Mouse (Mus musculus) forebrain, postnatal 0 days (tissue): Measurements from ENCODE around the gene Lyrm7. TPM values are rescaled to one million over a fixed set of nuclear protein-coding genes. Genes with fewer than 3 reads are reported as not detected.

Source experiments
- ATAC-seq: fragments of 200-750 bp; cut with Nextera tagmentation; 2 replicates; pipeline ENCODE4 v1.8.0; 2017; ENCODE audit warnings: mild to moderate bottlenecking, moderate library complexity
- DNase-seq: peaks from one replicate; pipeline ENCODE4 v3.0.0-alpha.2; 2015
- H3K27ac ChIP-seq: fragments of 300-500 bp; sonication (generic); 2 replicates; pipeline ENCODE4 v1.5.1; 2014; ENCODE audit warnings: low read depth, mild to moderate bottlenecking, antibody characterized with exemption, low read length, moderate library complexity, mixed read lengths
- H3K27me3 ChIP-seq: fragments of 300-500 bp; sonication (generic); 2 replicates; pipeline ENCODE4 v1.6.1; 2014; ENCODE audit warnings: mild to moderate bottlenecking, low read length, mixed read lengths; ENCODE audit not compliant: insufficient read depth
- H3K36me3 ChIP-seq: fragments of 300-500 bp; sonication (generic); 2 replicates; pipeline ENCODE4 v1.6.1; 2014; ENCODE audit warnings: mild to moderate bottlenecking, moderate library complexity; ENCODE audit not compliant: insufficient read depth
- H3K4me1 ChIP-seq: fragments of 300-500 bp; sonication (generic); 2 replicates; pipeline ENCODE4 v1.6.1; 2014; ENCODE audit warnings: antibody characterized with exemption; ENCODE audit not compliant: insufficient read depth
- H3K4me2 ChIP-seq: fragments of 300-500 bp; sonication (generic); 2 replicates; pipeline ENCODE4 v1.6.1; 2014; ENCODE audit warnings: low read depth, mild to moderate bottlenecking, moderate library complexity
- H3K4me3 ChIP-seq: fragments of 300-500 bp; sonication (generic); 2 replicates; pipeline ENCODE4 v1.5.1; 2014; ENCODE audit warnings: low read depth, low read length, mixed read lengths
- H3K9ac ChIP-seq: fragments of 300-500 bp; sonication (generic); 2 replicates; pipeline ENCODE4 v1.6.1; 2014; ENCODE audit warnings: mild to moderate bottlenecking
- H3K9me3 ChIP-seq: fragments of 300-500 bp; sonication (generic); 2 replicates; pipeline ENCODE4 v1.6.1; 2016; ENCODE audit warnings: low read length
- CTCF ChIP-seq: sonication (generic); IDR thresholded peaks from 2 replicates; pipeline ENCODE4 v1.5.1; 2016; ENCODE audit warnings: antibody characterized with exemption, control low read depth, low read depth
- WGBS: fragments of 180-500 bp; shearing (Covaris S2); extraction: QIAGEN DNeasy Blood & Tissue Kit; methylation state at CpG from one replicate; pipeline ENCODE4 v1.1.7; 2014; 5-methylcytosine and 5-hydroxymethylcytosine counted together
- polyA plus RNA-seq: library from polyadenylated mRNA; unstranded; fragments of >200 nt; fragmentation: Nextera tagmentation; extraction: Ambion mirVana; gene quantifications from 2 replicates; pipeline ENCODE4 v1.2.1, GENCODE M21; 2015
- total RNA-seq: library from RNA; depleted of rRNA; stranded (reverse); fragments of >200 nt; gene quantifications from 2 replicates; pipeline ENCODE4 v1.2.3, GENCODE M21; 2014

The Lyrm7 gene
- total and polyA plus RNA-seq, 2 experiments from 2014 or later, result 4.0 to 11.3 TPM

DNA sequence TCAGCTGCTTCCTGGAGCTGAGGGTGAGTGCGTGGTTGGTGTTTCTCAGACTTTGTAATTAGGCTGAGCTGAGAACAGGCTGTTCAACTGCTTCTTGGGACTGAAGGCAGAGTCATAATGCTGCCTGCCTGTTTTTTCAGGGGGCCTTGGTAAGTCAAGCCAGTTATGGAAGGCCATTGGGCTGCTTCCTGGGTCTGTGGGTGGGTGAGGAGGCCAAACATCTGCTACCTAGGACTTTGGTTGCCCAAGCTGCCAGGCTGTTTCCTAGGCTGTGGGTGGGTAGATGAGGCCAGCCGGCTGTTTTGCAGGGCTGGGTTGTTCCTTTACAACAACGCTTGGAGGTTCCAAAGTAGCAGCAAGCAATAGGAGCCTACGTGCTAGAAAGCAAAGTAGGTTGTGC, 26.9 kb downstream of the Lyrm7 start:
- no peak for TF ChIP-seq CTCF
- DNase-seq (no peak), ATAC-seq (no peak)
- no peaks in the 10 kb centered on the region for H3K27me3 ChIP-seq
- H3K4me3 ChIP-seq, result no peak overlapping the region
- H3K4me2 ChIP-seq, result no peak overlapping the region
- 85% methylated on average over 4 of the region's 4 CpGs for WGBS
- no peaks in the 10 kb centered on the region for H3K9me3 ChIP-seq
- no peaks in the 10 kb centered on the region for H3K4me1 ChIP-seq
- H3K36me3 ChIP-seq, result no peaks in the 10 kb centered on the region
- no peak overlapping the region for H3K27ac ChIP-seq
- no peak overlapping the region for H3K9ac ChIP-seq

DNA sequence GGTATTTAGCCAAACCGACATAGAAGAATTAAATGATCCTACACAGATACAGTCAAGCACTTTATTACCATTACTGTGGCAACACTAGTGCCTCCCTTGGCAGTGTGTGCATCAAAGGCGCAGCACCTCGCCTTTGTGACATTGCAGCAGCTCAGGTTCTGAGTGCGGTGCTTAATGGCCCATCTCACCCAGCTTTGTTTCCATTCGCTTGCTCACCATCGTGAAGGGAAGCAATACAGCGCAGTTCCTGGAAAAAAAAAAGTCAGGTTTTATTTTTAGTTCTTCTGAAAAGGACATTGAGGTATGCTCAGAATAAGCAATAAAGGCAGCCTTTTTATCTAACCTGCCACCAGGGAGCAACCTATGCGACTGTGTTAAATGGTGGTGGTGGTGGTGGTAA, 33.9 kb downstream of the Lyrm7 start:
- ATAC-seq (no peak), DNase-seq (no peak)
- H3K27ac ChIP-seq, result no peak overlapping the region
- H3K9ac ChIP-seq, result no peak overlapping the region
- H3K4me3 ChIP-seq, result no peak overlapping the region
- WGBS, result 77% methylated on average over 8 of the region's 8 CpGs
- no peak overlapping the region for H3K4me2 ChIP-seq
- no peaks in the 10 kb centered on the region for H3K36me3 ChIP-seq
- no peaks in the 10 kb centered on the region for H3K9me3 ChIP-seq
- no peaks in the 10 kb centered on the region for H3K27me3 ChIP-seq
- TF ChIP-seq CTCF, result no peak
- no peaks in the 10 kb centered on the region for H3K4me1 ChIP-seq

DNA sequence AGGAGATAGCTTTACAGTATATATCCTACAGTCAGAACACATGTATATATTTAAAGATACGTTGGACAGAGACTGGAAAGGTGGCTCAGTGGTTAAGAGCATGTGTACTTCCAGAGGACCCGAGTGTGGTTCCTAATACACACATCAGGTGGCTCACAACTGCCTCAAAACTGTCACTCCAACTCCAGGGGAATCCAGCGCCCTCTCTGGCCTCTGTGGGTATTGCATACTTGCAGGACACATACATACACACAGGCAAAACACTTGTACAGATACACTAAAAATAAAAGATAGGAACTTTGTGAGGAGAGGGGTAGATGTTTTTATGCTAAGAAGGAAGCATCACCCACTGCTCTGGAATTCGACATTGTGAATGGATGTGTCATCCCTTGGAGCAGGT, 34.9 kb downstream of the Lyrm7 start:
- TF ChIP-seq CTCF, result 0 out of 2 replicates have a peak, but pooled peaks have one; percentile 12
- Histone ChIP-seq H3K4me3 (no peak overlapping the region), H3K9me3 (no peaks in the 10 kb centered on the region), H3K4me1 (no peaks in the 10 kb centered on the region), H3K4me2 (no peak overlapping the region), H3K9ac (no peak overlapping the region), H3K36me3 (no peaks in the 10 kb centered on the region), H3K27me3 (no peaks in the 10 kb centered on the region), H3K27ac (no peak overlapping the region)
- ATAC-seq (no peak), DNase-seq (no peak)
- 83% methylated on average over 4 of the region's 4 CpGs for WGBS

DNA sequence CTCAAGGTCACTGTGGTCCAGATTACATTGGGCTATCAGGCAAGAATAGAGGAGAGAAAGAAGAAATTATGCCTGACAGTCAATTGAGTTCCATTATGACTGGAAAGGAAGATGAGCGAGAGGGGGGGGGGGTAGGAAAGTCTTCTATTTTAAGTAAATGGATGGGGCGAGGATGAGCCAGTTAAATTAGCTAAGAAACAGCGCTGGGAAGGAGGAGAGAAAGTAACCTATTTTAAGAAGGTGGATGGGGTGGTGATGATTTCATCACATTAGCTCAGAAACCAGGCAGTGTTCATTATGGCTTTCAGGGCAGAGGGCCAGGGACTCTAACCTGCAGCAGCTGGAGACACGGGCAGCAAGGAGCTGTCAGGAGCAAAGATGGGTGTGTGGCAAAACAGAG, 37.2 kb downstream of the Lyrm7 start:
- Histone ChIP-seq H3K27me3 (no peaks in the 10 kb centered on the region), H3K9ac (no peak overlapping the region), H3K36me3 (no peaks in the 10 kb centered on the region), H3K4me3 (no peak overlapping the region), H3K4me2 (no peak overlapping the region), H3K4me1 (no peaks in the 10 kb centered on the region), H3K27ac (0 out of 2 replicates have a peak overlapping the region, but pooled peaks have one; percentile 29), H3K9me3 (no peaks in the 10 kb centered on the region)
- 69% methylated on average over 4 of the region's 4 CpGs for WGBS
- DNase-seq (no peak), ATAC-seq (peak; percentile 36; the same call in 1 of the 2 replicates)
- TF ChIP-seq CTCF, result no peak

DNA sequence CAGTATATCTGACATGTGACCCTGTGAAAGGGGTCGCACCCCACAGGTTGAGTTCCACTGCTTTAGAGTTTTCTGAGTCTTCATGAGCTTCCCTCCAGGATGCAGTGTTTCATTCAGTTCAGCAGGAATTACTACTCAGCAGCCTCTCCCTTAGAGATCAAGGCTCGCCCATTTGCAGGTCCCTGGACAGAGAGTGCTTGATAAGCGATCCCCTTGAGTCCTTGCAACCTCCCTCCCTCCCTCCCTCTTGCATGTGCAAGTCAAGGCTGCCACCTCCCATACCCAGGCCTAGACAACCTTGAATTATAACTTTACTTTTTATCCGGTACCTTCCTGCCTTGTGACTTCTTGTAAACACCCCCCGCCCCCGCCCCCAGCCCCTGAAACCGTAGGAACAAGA, 41.2 kb downstream of the Lyrm7 start:
- Histone ChIP-seq H3K4me1 (no peaks in the 10 kb centered on the region), H3K9me3 (no peaks in the 10 kb centered on the region), H3K27ac (no peak overlapping the region), H3K4me3 (no peak overlapping the region), H3K4me2 (no peak overlapping the region), H3K9ac (no peak overlapping the region), H3K27me3 (no peaks in the 10 kb centered on the region), H3K36me3 (no peaks in the 10 kb centered on the region)
- 66% methylated on average over 7 of the region's 7 CpGs for WGBS
- TF ChIP-seq CTCF, result no peak
- no peak for ATAC-seq
- no peak for DNase-seq

DNA sequence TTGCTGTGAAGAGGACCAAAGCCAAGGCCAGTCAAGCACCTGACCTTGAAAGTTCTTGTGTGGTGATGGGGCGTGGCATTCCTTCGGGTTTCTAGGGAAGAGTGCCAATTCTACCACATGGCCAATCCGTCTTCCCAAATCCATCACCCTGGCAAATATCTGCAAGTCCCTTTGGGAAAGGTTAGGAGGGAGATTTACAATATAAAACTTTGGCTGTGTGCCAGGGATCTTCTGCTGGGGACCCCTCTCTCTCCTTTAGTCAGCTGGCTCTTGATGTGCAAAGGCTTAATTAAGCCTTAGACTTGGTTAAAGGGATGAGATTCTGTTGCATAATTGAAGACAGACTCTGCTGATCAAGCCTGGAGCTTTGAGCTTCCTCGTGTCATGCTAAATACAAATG, 43.3 kb downstream of the Lyrm7 start:
- no peak overlapping the region for H3K4me2 ChIP-seq
- 44% methylated on average over 4 of the region's 4 CpGs for WGBS
- ATAC-seq (no peak), DNase-seq (no peak)
- H3K27me3 ChIP-seq, result no peaks in the 10 kb centered on the region
- no peak for TF ChIP-seq CTCF
- no peak overlapping the region for H3K27ac ChIP-seq
- peaks cover 8% of the 10 kb centered on the region; the same call in 1 of the 2 replicates for H3K4me1 ChIP-seq
- no peaks in the 10 kb centered on the region for H3K36me3 ChIP-seq
- H3K9ac ChIP-seq, result no peak overlapping the region
- H3K4me3 ChIP-seq, result no peak overlapping the region
- no peaks in the 10 kb centered on the region for H3K9me3 ChIP-seq

DNA sequence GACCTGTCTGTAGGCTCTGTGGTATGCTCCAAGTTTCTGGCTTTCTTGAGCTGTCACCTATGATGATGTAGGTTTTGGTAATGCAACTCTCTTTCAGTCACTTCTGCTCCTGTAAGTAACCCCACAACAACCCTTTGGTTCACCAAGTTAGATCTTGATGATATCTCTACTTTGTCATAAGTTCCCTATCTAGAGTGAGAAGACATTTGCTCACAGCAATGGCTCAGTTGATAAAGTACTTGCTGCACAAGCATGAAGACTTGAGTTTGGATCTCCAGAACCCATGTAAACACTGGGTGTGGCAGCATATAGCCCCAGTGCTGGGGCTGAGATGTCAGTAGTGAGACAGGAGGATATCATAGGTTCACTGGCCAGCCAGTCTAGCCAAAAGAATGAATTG, 45.1 kb downstream of the Lyrm7 start:
- Histone ChIP-seq H3K9me3 (no peaks in the 10 kb centered on the region), H3K36me3 (no peaks in the 10 kb centered on the region), H3K9ac (no peak overlapping the region), H3K4me1 (peaks cover 8% of the 10 kb centered on the region; the same call in 1 of the 2 replicates), H3K4me3 (no peak overlapping the region), H3K27me3 (no peaks in the 10 kb centered on the region), H3K4me2 (no peak overlapping the region), H3K27ac (no peak overlapping the region)
- TF ChIP-seq CTCF, result no peak
- DNase-seq (no peak), ATAC-seq (no peak)
